Mouse (Mus musculus) embryonic facial prominence, embryonic 15.5 days (tissue): ENCODE measurements at regions not wholly inside any gene's neighbourhood (a gene's known extent, or its start where the extent isn't known, plus 50 kb on each side); places are given as distances from the start of the nearest gene placed in this dataset.
A peak's percentile ranks its signal among the peaks of the same experiment; 100 is the strongest.

Experiments
- ATAC-seq: fragments of 200-750 bp; cut with Nextera tagmentation; 2 replicates; pipeline ENCODE4 v1.8.0; 2017; ENCODE audit warnings: low read depth, moderate TSS enrichment; ENCODE audit not compliant: insufficient number of reproducible peaks, low FRiP score, low TSS enrichment
- H3K27ac ChIP-seq: fragments of 300-500 bp; sonication (generic); replicated peaks from 2 replicates; pipeline ENCODE4 v1.5.1; 2015; ENCODE audit warnings: mild to moderate bottlenecking, inconsistent platforms
- H3K27me3 ChIP-seq: fragments of 300-500 bp; sonication (generic); 2 replicates; pipeline ENCODE4 v1.6.1; 2015; ENCODE audit warnings: inconsistent platforms
- H3K36me3 ChIP-seq: fragments of 300-500 bp; sonication (generic); 2 replicates; pipeline ENCODE4 v1.6.1; 2015; ENCODE audit warnings: mild to moderate bottlenecking, inconsistent platforms
- H3K4me1 ChIP-seq: fragments of 300-500 bp; sonication (generic); 2 replicates; pipeline ENCODE4 v1.6.1; 2015; ENCODE audit warnings: inconsistent platforms
- H3K4me2 ChIP-seq: fragments of 300-500 bp; sonication (generic); replicated peaks from 2 replicates; pipeline ENCODE4 v1.6.1; 2015; ENCODE audit warnings: mild to moderate bottlenecking, inconsistent platforms
- H3K4me3 ChIP-seq: fragments of 300-500 bp; sonication (generic); replicated peaks from 2 replicates; pipeline ENCODE4 v1.5.1; 2015; ENCODE audit warnings: mild to moderate bottlenecking, inconsistent platforms
- H3K9ac ChIP-seq: fragments of 300-500 bp; sonication (generic); 2 replicates; pipeline ENCODE4 v1.6.1; 2015; ENCODE audit warnings: inconsistent platforms
- H3K9me3 ChIP-seq: fragments of 300-500 bp; sonication (generic); replicated peaks from 2 replicates; pipeline ENCODE4 v1.6.1; 2016; ENCODE audit warnings: inconsistent platforms
- WGBS: fragments of 180-500 bp; shearing (Covaris S2); methylation state at CpG from one replicate; pipeline ENCODE4 v1.1.7; 2015; 5-methylcytosine and 5-hydroxymethylcytosine counted together

- H3K4me1 ChIP-seq, result no peaks in the 10 kb centered on the region
- no peak overlapping the region for H3K4me3 ChIP-seq
- peaks cover 4% of the 10 kb centered on the region; the same call in 1 of the 2 replicates for H3K27me3 ChIP-seq
- ATAC-seq, result no peak
- H3K9ac ChIP-seq, result no peak overlapping the region
- no peaks in the 10 kb centered on the region for H3K36me3 ChIP-seq
- no peak overlapping the region for H3K4me2 ChIP-seq
- WGBS, result 56% methylated on average over 10 of the region's 10 CpGs
- H3K9me3 ChIP-seq, result no peaks in the 10 kb centered on the region
- H3K27ac ChIP-seq, result no peak overlapping the region
These were observed 188.8 kb upstream of the Klf14 start for GRCm38 (mm10) chr6:31147682-31148081.

DNA sequence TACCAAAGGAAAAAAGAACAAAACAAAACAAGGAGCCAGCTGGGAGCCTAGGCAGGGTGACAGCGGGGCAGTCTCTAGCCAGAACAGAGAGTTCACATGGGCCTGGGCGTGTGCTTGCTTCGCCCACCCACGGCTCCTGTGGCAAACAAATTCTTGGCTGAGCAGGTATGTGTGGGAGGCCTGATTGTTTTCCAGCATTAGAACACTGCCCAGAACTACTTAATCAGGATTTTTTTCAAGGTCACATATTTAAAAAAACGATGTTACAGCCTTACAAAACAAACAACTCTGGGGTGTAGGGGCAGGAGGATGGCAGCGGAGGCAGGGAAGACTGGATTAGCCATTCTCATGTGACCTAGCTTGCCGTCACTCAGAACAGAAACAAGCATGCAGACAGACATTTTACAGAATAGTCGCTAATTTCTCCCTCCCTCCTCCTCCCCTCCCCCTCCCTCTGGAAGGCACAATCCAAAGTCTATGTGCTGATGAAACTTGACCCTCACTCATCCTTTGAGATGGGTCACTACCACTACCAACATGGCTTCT is 189.5 kb upstream of the Klf14 start:
- Histone ChIP-seq H3K9ac (no peak overlapping the region), H3K36me3 (no peaks in the 10 kb centered on the region), H3K9me3 (no peaks in the 10 kb centered on the region), H3K4me2 (no peak overlapping the region), H3K4me1 (no peaks in the 10 kb centered on the region), H3K27me3 (peaks cover 4% of the 10 kb centered on the region; the same call in 1 of the 2 replicates), H3K4me3 (no peak overlapping the region), H3K27ac (no peak overlapping the region)
- ATAC-seq, result no peak
- WGBS, result 53% methylated on average over 8 of the region's 8 CpGs

DNA sequence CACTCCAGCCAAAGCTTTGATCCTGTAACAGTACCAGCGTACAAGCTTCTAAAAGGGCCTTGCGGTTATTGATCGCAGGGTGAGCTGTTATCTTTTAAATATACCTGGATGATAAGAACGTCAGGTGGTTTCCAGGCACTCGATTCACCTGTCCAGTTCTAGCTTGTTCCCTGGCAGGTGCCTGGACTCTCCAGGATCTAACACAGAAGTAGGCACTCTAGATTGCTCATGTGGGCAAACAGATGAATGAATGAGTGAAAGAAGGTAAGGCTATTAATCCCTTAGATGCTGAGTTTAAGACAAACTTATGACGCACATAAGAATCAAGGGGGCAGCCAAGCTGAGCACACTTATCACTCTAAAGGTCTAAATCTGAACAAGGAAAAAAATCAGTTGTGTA is 190.3 kb upstream of the Klf14 start:
- Histone ChIP-seq H3K27me3 (peaks cover 4% of the 10 kb centered on the region; the same call in 1 of the 2 replicates), H3K4me1 (no peaks in the 10 kb centered on the region), H3K27ac (no peak overlapping the region), H3K9ac (no peak overlapping the region), H3K4me3 (no peak overlapping the region), H3K4me2 (no peak overlapping the region), H3K36me3 (no peaks in the 10 kb centered on the region), H3K9me3 (no peaks in the 10 kb centered on the region)
- 92% methylated on average over 6 of the region's 6 CpGs for WGBS
- no peak for ATAC-seq

DNA sequence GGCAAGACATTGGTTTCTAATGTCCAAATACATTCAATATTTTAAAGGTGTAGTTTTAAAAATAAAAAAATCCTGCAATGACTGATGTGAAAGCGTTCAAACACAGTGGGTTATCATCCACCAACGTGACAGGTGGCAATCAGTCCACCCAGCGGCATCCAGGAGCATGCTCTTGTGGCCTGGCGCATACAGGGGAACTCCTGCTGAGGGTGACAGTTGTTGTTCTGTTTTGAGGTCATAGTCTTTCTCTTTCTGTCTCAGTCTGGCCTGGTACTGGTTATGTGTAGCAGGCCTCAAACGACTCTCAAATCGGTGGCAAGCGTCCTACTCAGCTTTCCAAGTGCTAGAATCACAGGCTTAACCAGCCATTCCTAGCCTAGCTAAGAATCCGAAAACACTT is 191.5 kb upstream of the Klf14 start:
- Histone ChIP-seq H3K36me3 (no peaks in the 10 kb centered on the region), H3K4me3 (no peak overlapping the region), H3K27me3 (peaks cover 4% of the 10 kb centered on the region; the same call in 1 of the 2 replicates), H3K9ac (no peak overlapping the region), H3K27ac (no peak overlapping the region), H3K9me3 (no peaks in the 10 kb centered on the region), H3K4me1 (no peaks in the 10 kb centered on the region), H3K4me2 (no peak overlapping the region)
- ATAC-seq, result no peak
- WGBS, result 88% methylated on average over 8 of the region's 8 CpGs

DNA sequence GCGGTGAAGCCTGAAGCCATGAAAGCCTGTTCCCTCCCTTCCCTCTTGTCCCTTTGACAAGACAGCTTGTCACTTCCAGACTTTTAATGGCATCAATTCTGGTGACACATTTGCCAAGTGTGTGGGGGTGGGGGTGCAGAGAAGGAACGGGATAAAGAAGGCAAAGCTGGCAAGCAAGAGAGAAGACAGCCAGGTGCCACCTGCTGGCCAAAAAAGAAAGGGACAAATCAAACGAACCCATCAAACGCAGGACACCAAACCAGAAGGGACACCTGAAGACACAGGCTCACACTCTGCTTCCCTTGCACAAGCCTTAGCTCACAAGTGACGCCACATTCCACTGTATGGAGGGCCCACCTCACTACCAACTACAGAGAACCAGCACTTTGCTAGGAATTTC is 197.0 kb upstream of the Klf14 start:
- H3K4me1 ChIP-seq, result peaks cover 12% of the 10 kb centered on the region; the same call in 1 of the 2 replicates
- H3K4me2 ChIP-seq, result no peak overlapping the region
- 26% methylated on average over 5 of the region's 5 CpGs for WGBS
- H3K4me3 ChIP-seq, result no peak overlapping the region
- H3K27ac ChIP-seq, result no peak overlapping the region
- H3K9me3 ChIP-seq, result no peaks in the 10 kb centered on the region
- H3K27me3 ChIP-seq, result no peaks in the 10 kb centered on the region
- H3K36me3 ChIP-seq, result no peaks in the 10 kb centered on the region
- ATAC-seq, result no peak
- H3K9ac ChIP-seq, result no peak overlapping the region

- 90% methylated on average over 2 of the region's 2 CpGs for WGBS
- no peak overlapping the region for H3K9ac ChIP-seq
- no peak for ATAC-seq
- H3K4me3 ChIP-seq, result no peak overlapping the region
- no peak overlapping the region for H3K27ac ChIP-seq
- peaks cover 12% of the 10 kb centered on the region; the same call in 1 of the 2 replicates for H3K4me1 ChIP-seq
- H3K4me2 ChIP-seq, result no peak overlapping the region
- no peaks in the 10 kb centered on the region for H3K27me3 ChIP-seq
- no peaks in the 10 kb centered on the region for H3K36me3 ChIP-seq
- H3K9me3 ChIP-seq, result no peaks in the 10 kb centered on the region
These were observed 198.1 kb upstream of the Klf14 start for GRCm38 (mm10) chr6:31156999-31157398.

DNA sequence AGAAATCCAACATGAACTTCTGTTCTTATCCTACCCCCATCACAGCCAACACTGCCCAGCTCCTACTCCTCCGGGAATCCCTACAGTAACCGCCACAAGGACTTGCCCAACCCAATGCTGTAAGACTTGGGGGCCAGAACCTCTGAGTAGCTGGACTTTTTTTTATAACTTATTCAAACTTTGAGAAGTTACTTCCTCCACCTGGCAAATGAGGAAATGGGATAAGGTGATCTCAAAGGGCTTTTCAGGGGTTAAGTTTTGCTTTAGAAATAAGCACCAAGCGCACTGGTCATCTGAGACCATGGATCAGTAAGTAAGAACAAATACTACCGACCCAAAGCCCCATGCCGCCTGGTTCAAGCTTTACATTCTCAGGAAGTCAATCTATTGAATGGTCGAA is 198.6 kb upstream of the Klf14 start:
- H3K27ac ChIP-seq, result no peak overlapping the region
- no peaks in the 10 kb centered on the region for H3K36me3 ChIP-seq
- no peaks in the 10 kb centered on the region for H3K9me3 ChIP-seq
- WGBS, result 90% methylated on average over 6 of the region's 6 CpGs
- H3K4me2 ChIP-seq, result no peak overlapping the region
- no peak overlapping the region for H3K4me3 ChIP-seq
- H3K4me1 ChIP-seq, result peaks cover 12% of the 10 kb centered on the region; the same call in 1 of the 2 replicates
- ATAC-seq, result no peak
- no peaks in the 10 kb centered on the region for H3K27me3 ChIP-seq
- H3K9ac ChIP-seq, result no peak overlapping the region

DNA sequence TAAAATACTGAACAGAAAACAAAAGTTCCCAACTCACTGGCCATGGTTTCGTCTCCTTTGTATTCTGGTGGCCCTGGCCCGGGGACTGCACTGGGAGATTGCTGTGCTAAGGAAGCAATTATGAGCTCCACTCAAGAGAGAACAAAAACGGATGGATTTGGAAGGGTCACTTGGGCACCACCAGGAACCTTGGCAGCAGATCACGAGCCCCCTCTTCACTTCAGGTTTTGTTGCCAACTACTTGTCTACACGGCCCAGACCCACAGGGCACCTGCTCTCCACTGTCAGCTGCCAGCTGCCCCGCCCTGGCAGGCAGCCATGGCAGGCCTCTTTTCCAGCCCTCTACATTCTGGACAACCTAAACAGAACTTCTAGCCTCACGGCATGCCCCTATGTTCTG is 199.8 kb upstream of the Klf14 start:
- no peaks in the 10 kb centered on the region for H3K9me3 ChIP-seq
- no peaks in the 10 kb centered on the region for H3K36me3 ChIP-seq
- no peak overlapping the region for H3K4me3 ChIP-seq
- H3K4me1 ChIP-seq, result peaks cover 12% of the 10 kb centered on the region; the same call in 1 of the 2 replicates
- no peak overlapping the region for H3K4me2 ChIP-seq
- no peaks in the 10 kb centered on the region for H3K27me3 ChIP-seq
- no peak overlapping the region for H3K9ac ChIP-seq
- WGBS, result 54% methylated on average over 7 of the region's 7 CpGs
- ATAC-seq, result peak; percentile 68; the same call in 1 of the 2 replicates
- H3K27ac ChIP-seq, result no peak overlapping the region

DNA sequence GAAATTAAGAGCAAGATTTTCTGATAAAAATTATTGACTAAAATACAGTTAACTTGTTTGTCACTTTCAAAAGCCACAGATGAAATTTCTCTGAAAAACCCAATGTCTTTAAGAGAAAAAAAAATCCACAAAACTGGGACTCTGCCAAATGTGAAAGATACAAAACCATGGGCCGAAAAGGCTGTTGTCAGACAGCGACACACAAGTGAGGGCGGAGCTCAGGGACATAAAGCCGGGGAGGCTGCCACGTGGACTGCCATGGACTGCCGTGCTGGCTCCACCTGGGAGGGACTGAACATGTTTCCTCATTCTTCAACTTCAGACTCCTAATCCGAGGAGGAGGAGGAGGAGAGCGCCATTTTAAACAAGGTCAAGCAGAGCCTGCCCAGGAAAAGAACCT is 200.4 kb upstream of the Klf14 start:
- no peaks in the 10 kb centered on the region for H3K27me3 ChIP-seq
- H3K9ac ChIP-seq, result no peak overlapping the region
- H3K9me3 ChIP-seq, result no peaks in the 10 kb centered on the region
- no peak overlapping the region for H3K27ac ChIP-seq
- no peak overlapping the region for H3K4me3 ChIP-seq
- H3K4me1 ChIP-seq, result peaks cover 12% of the 10 kb centered on the region; the same call in 1 of the 2 replicates
- H3K4me2 ChIP-seq, result no peak overlapping the region; the same call in 1 of the 2 replicates
- no peaks in the 10 kb centered on the region for H3K36me3 ChIP-seq
- no peak; the same call in 1 of the 2 replicates for ATAC-seq
- 44% methylated on average over 8 of the region's 8 CpGs for WGBS

- Histone ChIP-seq H3K27me3 (no peaks in the 10 kb centered on the region), H3K4me3 (no peak overlapping the region), H3K4me2 (no peak overlapping the region), H3K27ac (no peak overlapping the region), H3K9ac (no peak overlapping the region), H3K4me1 (peaks cover 12% of the 10 kb centered on the region; the same call in 1 of the 2 replicates), H3K36me3 (no peaks in the 10 kb centered on the region), H3K9me3 (no peaks in the 10 kb centered on the region)
- 74% methylated on average over 16 of the region's 16 CpGs for WGBS
- no peak for ATAC-seq
These were observed 201.2 kb upstream of the Klf14 start for GRCm38 (mm10) chr6:31159935-31160670.

DNA sequence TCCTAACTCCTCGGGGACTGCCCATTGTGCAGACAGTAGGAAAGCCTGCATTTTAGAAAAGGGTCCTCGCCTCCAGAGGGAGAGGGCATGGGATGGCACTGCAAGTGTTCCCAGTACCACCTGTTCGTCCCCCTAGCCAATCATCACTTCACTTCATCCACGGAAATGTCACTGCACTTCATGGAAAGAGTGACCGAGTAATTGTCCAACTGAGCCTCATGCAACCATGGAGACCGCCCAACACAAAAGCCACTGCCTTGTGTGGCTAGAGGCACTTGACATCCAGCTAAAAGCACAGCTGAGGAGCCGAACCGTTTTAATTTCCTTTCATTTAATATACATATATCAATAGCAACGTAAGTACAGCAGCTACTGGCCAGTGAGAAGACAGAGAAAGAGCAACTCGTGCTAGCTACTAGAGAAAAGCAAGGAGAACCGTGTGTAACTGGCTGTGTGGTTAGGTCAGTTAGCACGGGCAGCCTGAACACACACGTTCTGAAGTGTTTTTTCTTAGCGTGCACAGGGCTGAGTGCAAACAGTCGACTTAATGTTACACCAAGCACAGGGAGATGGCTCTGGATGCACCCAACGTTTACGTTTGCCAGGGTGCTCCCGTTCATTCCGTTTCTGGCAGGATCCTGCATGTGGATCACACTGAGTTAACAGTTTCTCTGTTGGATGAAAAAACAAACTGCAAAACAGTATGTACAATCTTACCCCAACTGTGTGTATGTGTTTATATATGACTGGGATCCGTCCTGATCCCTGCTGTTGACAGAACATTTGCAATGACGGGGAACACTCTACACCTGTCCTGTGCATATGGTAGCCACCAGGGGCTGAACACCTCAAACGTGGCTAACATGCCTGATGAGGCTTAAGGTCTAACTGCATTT is 202.8 kb upstream of the Klf14 start:
- no peaks in the 10 kb centered on the region for H3K27me3 ChIP-seq
- H3K4me3 ChIP-seq, result no peak overlapping the region
- 77% methylated on average over 22 of the region's 22 CpGs for WGBS
- H3K4me1 ChIP-seq, result peaks cover 12% of the 10 kb centered on the region; the same call in 1 of the 2 replicates
- ATAC-seq, result no peak
- H3K9me3 ChIP-seq, result no peaks in the 10 kb centered on the region
- no peak overlapping the region for H3K27ac ChIP-seq
- H3K9ac ChIP-seq, result no peak overlapping the region
- no peak overlapping the region for H3K4me2 ChIP-seq
- no peaks in the 10 kb centered on the region for H3K36me3 ChIP-seq
